Mouse (Mus musculus): ENCODE measurements at regions not wholly inside any gene's neighbourhood (a gene's known extent, or its start where the extent isn't known, plus 50 kb on each side); places are given as distances from the start of the nearest gene placed in this dataset.

DNA sequence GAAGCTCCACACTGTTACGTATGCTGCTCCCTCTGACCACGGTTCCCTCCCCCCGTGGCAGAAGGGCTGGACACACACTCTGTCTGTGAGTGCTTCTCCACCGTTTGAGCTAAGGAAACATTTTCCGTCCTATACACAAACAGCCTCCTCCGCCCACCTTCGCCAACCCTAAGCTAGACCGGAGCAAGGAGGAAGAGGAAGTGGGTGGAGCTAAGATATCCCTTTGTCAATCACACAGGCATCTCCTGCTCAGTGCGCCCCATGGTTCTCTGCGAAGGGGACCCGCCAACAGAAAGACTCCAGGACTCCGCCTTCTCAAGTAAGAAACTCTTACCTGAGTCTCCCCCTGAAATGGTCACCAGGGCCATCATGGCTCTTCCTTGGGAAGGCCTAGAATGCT, 61.9 kb upstream of the Cdh5 start:
- Histone ChIP-seq H3K27ac (ENCODE audit: low read depth, low read length) (no peak overlapping the region), H3K9me3 (ENCODE audit: control insufficient read depth) (no peaks in the 10 kb centered on the region), H3K9ac (ENCODE audit: low read depth, low read length) (no peak overlapping the region), H3K4me1 (replicated peaks; ENCODE audit: control insufficient read depth, insufficient read depth, low read length) (0 out of 2 replicates have a peak, but pooled peaks cover 10% of the 10 kb centered on the region), H3K27me3 (replicated peaks; ENCODE audit: control insufficient read depth, insufficient read depth, low read length) (no peaks in the 10 kb centered on the region), H3K4me2 (replicated peaks; ENCODE audit: low read depth) (no peak overlapping the region), H3K4me3 (ENCODE audit: low read depth, low read length) (no peak overlapping the region), H3K36me3 (ENCODE audit: control insufficient read depth, insufficient read depth) (no peaks in the 10 kb centered on the region)
- TF ChIP-seq CTCF (IDR thresholded peaks at IDR 0.05; ENCODE audit: low read depth), result no peak
- ATAC-seq, result no peak
- 72% methylated on average over 12 of the region's 12 CpGs for WGBS

- no peak for TF ChIP-seq CTCF (IDR thresholded peaks at IDR 0.05; ENCODE audit: low read depth)
- Histone ChIP-seq H3K4me1 (replicated peaks; ENCODE audit: control insufficient read depth, insufficient read depth, low read length) (0 out of 2 replicates have a peak, but pooled peaks cover 10% of the 10 kb centered on the region), H3K4me3 (ENCODE audit: low read depth, low read length) (no peak overlapping the region), H3K9me3 (ENCODE audit: control insufficient read depth) (no peaks in the 10 kb centered on the region), H3K9ac (ENCODE audit: low read depth, low read length) (no peak overlapping the region), H3K4me2 (replicated peaks; ENCODE audit: low read depth) (no peak overlapping the region), H3K27ac (ENCODE audit: low read depth, low read length) (no peak overlapping the region), H3K27me3 (replicated peaks; ENCODE audit: control insufficient read depth, insufficient read depth, low read length) (no peaks in the 10 kb centered on the region), H3K36me3 (ENCODE audit: control insufficient read depth, insufficient read depth) (no peaks in the 10 kb centered on the region)
- ATAC-seq, result no peak
- WGBS, result 79% methylated on average over 5 of the region's 5 CpGs
Observed at GRCm38 (mm10) chr8:104041522-104041921, 59.9 kb upstream of the Cdh5 start.

GRCm38 (mm10) chr8:104042434-104042833, 59.0 kb upstream of the Cdh5 start:
- no peaks in the 10 kb centered on the region for H3K27me3 ChIP-seq (replicated peaks; ENCODE audit: control insufficient read depth, insufficient read depth, low read length)
- no peaks in the 10 kb centered on the region for H3K36me3 ChIP-seq (ENCODE audit: control insufficient read depth, insufficient read depth)
- no peak overlapping the region for H3K9ac ChIP-seq (ENCODE audit: low read depth, low read length)
- no peaks in the 10 kb centered on the region for H3K9me3 ChIP-seq (ENCODE audit: control insufficient read depth)
- 0 out of 2 replicates have a peak, but pooled peaks cover 6% of the 10 kb centered on the region for H3K4me1 ChIP-seq (replicated peaks; ENCODE audit: control insufficient read depth, insufficient read depth, low read length)
- 16% methylated on average over 8 of the region's 8 CpGs for WGBS
- no peak overlapping the region for H3K4me3 ChIP-seq (ENCODE audit: low read depth, low read length)
- no peak overlapping the region for H3K27ac ChIP-seq (ENCODE audit: low read depth, low read length)
- H3K4me2 ChIP-seq (replicated peaks; ENCODE audit: low read depth), result no peak overlapping the region
- no peak for ATAC-seq
- no peak for TF ChIP-seq CTCF (IDR thresholded peaks at IDR 0.05; ENCODE audit: low read depth)

DNA sequence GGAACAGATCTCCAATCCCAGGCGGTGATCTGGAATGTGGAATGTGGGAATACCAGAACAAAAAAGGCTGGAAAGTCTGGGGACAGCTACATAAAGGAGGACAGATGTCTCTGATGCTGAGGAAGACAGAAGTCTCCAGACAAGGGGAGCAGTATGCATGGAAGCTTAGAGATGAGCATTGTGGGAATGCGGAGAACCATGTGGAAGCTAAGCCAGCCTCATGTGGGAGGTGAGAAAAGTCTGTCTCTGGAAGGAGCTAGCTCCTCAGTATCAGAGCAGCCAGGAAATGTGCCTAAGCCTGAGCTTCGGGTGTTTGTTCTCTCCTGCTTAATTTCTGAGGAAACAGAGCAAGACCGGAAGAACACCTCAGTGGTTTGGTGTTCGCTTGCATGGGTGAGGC, 53.4 kb upstream of the Cdh5 start:
- ATAC-seq, result no peak
- Histone ChIP-seq H3K4me1 (replicated peaks; ENCODE audit: control insufficient read depth, insufficient read depth, low read length) (no peaks in the 10 kb centered on the region), H3K4me3 (ENCODE audit: low read depth, low read length) (no peak overlapping the region), H3K9ac (ENCODE audit: low read depth, low read length) (no peak overlapping the region), H3K36me3 (ENCODE audit: control insufficient read depth, insufficient read depth) (no peaks in the 10 kb centered on the region), H3K27me3 (replicated peaks; ENCODE audit: control insufficient read depth, insufficient read depth, low read length) (no peaks in the 10 kb centered on the region), H3K4me2 (replicated peaks; ENCODE audit: low read depth) (no peak overlapping the region), H3K27ac (ENCODE audit: low read depth, low read length) (no peak overlapping the region), H3K9me3 (ENCODE audit: control insufficient read depth) (no peaks in the 10 kb centered on the region)
- 58% methylated on average over 5 of the region's 5 CpGs for WGBS
- no peak for TF ChIP-seq CTCF (IDR thresholded peaks at IDR 0.05; ENCODE audit: low read depth)

DNA sequence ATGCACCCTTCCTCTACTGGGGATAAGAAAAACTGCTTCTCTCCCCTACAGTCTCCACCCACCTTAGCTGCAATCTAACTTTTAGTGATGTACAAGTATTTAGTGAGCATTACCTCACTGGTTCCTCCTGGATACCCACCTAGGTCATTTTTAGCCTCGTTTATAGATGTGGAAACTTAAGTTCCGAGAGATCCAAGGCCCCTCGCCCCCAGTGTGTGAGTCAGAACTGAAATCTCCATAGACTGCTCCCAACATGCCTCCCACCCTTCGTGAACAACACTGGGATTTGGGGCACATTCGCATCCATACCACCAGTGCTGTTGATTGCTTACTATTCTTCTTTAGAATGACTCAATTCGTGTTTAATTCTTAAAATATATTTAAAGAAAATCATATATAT, 52.2 kb upstream of the Cdh5 start:
- ATAC-seq, result no peak
- H3K9me3 ChIP-seq (ENCODE audit: control insufficient read depth), result no peaks in the 10 kb centered on the region
- no peaks in the 10 kb centered on the region for H3K36me3 ChIP-seq (ENCODE audit: control insufficient read depth, insufficient read depth)
- WGBS, result 82% methylated on average over 6 of the region's 6 CpGs
- TF ChIP-seq CTCF (IDR thresholded peaks at IDR 0.05; ENCODE audit: low read depth), result no peak
- no peaks in the 10 kb centered on the region for H3K27me3 ChIP-seq (replicated peaks; ENCODE audit: control insufficient read depth, insufficient read depth, low read length)
- no peak overlapping the region for H3K4me3 ChIP-seq (ENCODE audit: low read depth, low read length)
- H3K4me1 ChIP-seq (replicated peaks; ENCODE audit: control insufficient read depth, insufficient read depth, low read length), result no peaks in the 10 kb centered on the region
- H3K9ac ChIP-seq (ENCODE audit: low read depth, low read length), result no peak overlapping the region
- H3K4me2 ChIP-seq (replicated peaks; ENCODE audit: low read depth), result no peak overlapping the region
- H3K27ac ChIP-seq (ENCODE audit: low read depth, low read length), result no peak overlapping the region

- no peaks in the 10 kb centered on the region for H3K27me3 ChIP-seq (replicated peaks; ENCODE audit: control insufficient read depth, insufficient read depth, low read length)
- no peaks in the 10 kb centered on the region for H3K9me3 ChIP-seq (ENCODE audit: control insufficient read depth)
- ATAC-seq, result peak; percentile 60
- no peak overlapping the region for H3K27ac ChIP-seq (ENCODE audit: low read depth, low read length)
- no peak overlapping the region for H3K4me2 ChIP-seq (replicated peaks; ENCODE audit: low read depth)
- no peaks in the 10 kb centered on the region for H3K36me3 ChIP-seq (ENCODE audit: control insufficient read depth, insufficient read depth)
- 28% methylated on average over 15 of the region's 15 CpGs for WGBS
- H3K9ac ChIP-seq (ENCODE audit: low read depth, low read length), result no peak overlapping the region
- peak; percentile 95 for TF ChIP-seq CTCF (IDR thresholded peaks at IDR 0.05; ENCODE audit: low read depth)
- no peak overlapping the region for H3K4me3 ChIP-seq (ENCODE audit: low read depth, low read length)
- no peaks in the 10 kb centered on the region for H3K4me1 ChIP-seq (replicated peaks; ENCODE audit: control insufficient read depth, insufficient read depth, low read length)
Observed at GRCm38 (mm10) chr8:104050694-104051539, 50.5 kb upstream of the Cdh5 start.

All from intestine, postnatal 0 days (tissue).